Mouse (Mus musculus) c-Kit-positive CD71-negative TER-119-negative erythroid progenitor cells, embryonic 14.5 days (primary cell): ENCODE data around the gene Pibf1.
A peak's percentile ranks its signal among the peaks of the same experiment; 100 is the strongest.

Experiments
- DNase-seq: peaks from one replicate; pipeline ENCODE4 v3.0.0-alpha.2; 2013; ENCODE audit warnings: low read depth

Pibf1 gene

GRCm38 (mm10) chr14:99141786-99142633 lies 42.8 kb downstream of the Pibf1 start:
- peak; percentile 60 for DNase-seq

- no peak for DNase-seq
Observed at GRCm38 (mm10) chr14:99146841-99147240, 47.6 kb downstream of the Pibf1 start.

GRCm38 (mm10) chr14:99152683-99153082 lies 53.5 kb downstream of the Pibf1 start:
- DNase-seq = no peak

GRCm38 (mm10) chr14:99159940-99160339 lies 60.7 kb downstream of the Pibf1 start:
- no peak for DNase-seq

GRCm38 (mm10) chr14:99163051-99163450 lies 63.8 kb downstream of the Pibf1 start:
- no peak for DNase-seq

GRCm38 (mm10) chr14:99174138-99174745 lies 75.0 kb downstream of the Pibf1 start:
- no peak for DNase-seq

- no peak for DNase-seq
Observed at GRCm38 (mm10) chr14:99176559-99176958, 77.3 kb downstream of the Pibf1 start.

- DNase-seq = no peak
Observed at GRCm38 (mm10) chr14:99190153-99190790, 91.0 kb downstream of the Pibf1 start.

GRCm38 (mm10) chr14:99205865-99206264 lies 106.6 kb downstream of the Pibf1 start:
- DNase-seq = no peak

- DNase-seq = no peak
Observed at GRCm38 (mm10) chr14:99206591-99206990, 107.4 kb downstream of the Pibf1 start.

GRCm38 (mm10) chr14:99210431-99210830 lies 111.2 kb downstream of the Pibf1 start:
- no peak for DNase-seq

- no peak for DNase-seq
Observed at GRCm38 (mm10) chr14:99218396-99219012, 119.3 kb downstream of the Pibf1 start.

GRCm38 (mm10) chr14:99219757-99220171 lies 120.5 kb downstream of the Pibf1 start:
- no peak for DNase-seq

GRCm38 (mm10) chr14:99225929-99226328 lies 126.7 kb downstream of the Pibf1 start:
- no peak for DNase-seq

- no peak for DNase-seq
Observed at GRCm38 (mm10) chr14:99229071-99229780, 130.0 kb downstream of the Pibf1 start.

- no peak for DNase-seq
Observed at GRCm38 (mm10) chr14:99233056-99233455, 133.8 kb downstream of the Pibf1 start.

- DNase-seq = no peak
Observed at GRCm38 (mm10) chr14:99237115-99237514, 137.9 kb downstream of the Pibf1 start.

- DNase-seq = no peak
Observed at GRCm38 (mm10) chr14:99240563-99240962, 141.3 kb downstream of the Pibf1 start.

- DNase-seq = no peak
Observed at GRCm38 (mm10) chr14:99244508-99244907, 145.3 kb downstream of the Pibf1 start.

GRCm38 (mm10) chr14:99262026-99262425 lies 162.8 kb downstream of the Pibf1 start:
- no peak for DNase-seq

- no peak for DNase-seq
Observed at GRCm38 (mm10) chr14:99263816-99264215, 164.6 kb downstream of the Pibf1 start.

- no peak for DNase-seq
Observed at GRCm38 (mm10) chr14:99265791-99266190, 166.6 kb downstream of the Pibf1 start.
